Mouse (Mus musculus): ENCODE results near the gene Lbh.

Lbh gene

DNA sequence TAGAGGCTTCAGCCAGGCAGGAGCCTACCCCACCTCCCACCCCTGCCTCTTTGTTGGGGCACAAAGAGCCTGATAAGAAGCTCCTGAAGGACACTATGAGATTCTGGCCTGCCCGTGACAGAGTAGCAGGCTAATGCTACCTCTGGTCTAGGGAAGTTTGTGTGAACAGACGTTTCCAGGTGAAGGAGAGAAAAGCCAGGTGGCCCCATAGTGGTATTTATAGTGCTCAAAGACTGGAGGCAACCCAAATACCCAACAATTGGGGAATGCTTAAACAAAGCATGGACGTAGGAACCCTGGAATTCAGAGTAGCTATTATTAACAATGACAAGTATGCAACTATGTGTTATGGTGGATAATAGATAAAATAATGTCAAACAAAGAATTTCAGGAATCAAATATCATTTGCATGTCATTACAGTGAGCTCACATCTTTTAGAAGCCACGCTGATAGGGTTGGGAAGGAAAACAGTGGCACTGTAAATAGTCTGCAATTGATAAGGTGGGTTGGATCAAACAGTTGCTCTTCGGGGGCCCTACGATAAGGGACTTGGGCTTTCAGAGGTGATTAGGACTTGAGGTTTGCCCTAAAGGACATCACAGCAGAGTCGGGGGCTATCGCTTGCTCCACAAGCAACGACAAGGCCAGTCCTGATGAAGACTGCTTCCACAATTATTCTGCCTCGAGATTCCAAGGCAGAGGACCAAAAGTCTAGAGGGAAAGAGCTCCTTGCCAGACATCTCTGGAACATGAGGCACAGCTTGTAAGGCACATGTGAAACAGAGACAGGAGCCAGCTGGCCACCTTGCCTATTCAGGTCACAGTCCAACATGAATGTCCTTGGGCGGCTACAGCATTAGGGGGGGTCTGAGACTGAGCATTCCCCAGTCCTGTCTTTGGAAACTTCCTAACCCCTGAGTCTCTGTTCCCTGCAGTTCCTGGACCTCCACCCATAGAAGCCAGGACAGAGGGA lies 58.4 kb downstream of the Lbh start:
- DNase-seq, result peak in 1 of 2 experiments; percentile 45

DNA sequence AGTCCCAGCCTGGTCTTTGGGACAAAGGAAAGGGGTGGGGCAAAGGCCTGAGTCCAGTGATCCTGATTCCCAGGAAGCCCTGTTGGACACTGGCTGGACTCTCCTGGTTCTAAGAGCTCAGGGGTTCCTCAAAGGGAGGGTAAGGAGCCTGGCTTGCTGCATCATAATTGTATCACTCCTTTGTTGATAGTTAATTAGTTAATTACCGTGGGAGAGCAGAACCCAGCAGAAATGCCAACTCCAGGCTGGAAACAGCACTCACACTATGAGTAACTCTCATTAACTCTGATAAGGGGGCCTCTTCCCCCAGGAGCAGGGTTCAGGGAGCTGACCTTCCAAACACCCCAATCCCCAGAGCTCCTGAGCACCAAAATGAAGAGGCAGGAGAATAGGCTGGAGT lies 59.5 kb downstream of the Lbh start:
- DNase-seq, result no peak

DNA sequence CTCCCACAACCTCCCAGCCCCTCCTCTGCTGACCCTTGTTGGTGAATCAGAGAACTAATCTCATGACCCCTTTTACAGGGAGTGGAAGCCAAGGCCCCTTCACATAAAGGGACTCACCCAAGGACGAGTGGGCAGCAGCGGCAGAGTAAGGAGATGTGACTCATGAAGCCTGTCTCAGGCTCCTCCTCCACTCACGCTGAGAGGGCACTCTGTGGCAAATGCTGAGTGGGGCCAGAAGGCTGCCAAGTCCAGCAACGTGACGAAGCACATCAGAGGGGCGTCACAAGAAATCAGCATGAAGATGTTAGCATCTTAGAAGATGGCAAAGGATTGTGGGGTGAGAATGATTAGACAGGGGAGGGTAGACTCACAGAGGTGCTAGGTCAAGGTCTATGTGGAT lies 64.1 kb downstream of the Lbh start:
- no peak for DNase-seq

DNA sequence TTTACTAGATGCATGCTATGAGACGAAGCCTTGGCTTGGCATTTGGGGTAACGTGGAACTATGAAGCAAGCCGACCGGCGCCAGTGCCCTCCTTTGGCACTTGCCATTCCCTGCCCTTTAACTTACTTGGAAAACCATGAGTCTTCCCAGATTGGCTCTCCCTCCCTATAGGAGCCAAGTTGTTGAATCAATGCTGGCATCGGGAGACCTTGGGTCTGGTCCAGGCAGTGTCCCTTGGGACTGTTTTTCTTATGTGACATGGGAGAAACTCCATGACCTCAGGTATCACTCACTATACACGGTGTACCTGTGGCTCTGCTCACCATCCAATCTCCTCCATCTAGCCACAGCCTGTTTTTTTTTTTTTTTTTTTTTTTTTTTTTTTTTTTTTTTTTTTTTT lies 65.4 kb downstream of the Lbh start:
- DNase-seq, result no peak

DNA sequence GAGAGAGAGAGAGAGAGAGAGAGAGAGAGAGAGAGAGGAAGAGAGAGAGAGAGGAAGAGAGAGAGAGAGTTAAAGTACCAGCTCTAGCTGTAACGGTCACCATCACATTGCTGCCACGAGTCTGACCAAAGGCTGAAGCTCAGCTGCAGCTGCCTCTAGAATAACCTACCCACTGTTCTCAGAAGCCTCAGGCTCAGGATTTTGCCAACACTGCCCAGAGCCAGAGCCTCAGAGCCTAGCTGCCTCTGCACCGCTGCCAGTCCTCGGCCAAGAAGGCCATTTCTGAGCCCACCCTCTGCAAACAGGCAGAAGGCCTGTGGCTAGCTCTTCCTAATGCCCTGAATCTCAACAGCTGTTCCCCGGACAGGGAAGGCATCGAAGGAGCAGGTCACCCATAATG lies 70.9 kb downstream of the Lbh start:
- no peak for DNase-seq
